Mouse (Mus musculus) liver, embryonic 13.5 days (tissue): ENCODE data around the gene Gm1604a. TPM values are rescaled to one million over a fixed set of nuclear protein-coding genes. Genes with fewer than 3 reads are reported as not detected.
A peak's percentile ranks its signal among the peaks of the same experiment; 100 is the strongest.
"Not testable (repeated sequence)": the region's sequence is repeated elsewhere in the genome, so short reads cannot be mapped to it uniquely, and the experiment has no call there.

Experiments used
- ATAC-seq: fragments of 200-750 bp; cut with Nextera tagmentation; 2 replicates; pipeline ENCODE4 v1.8.0; 2017; ENCODE audit warnings: low read depth, mild to moderate bottlenecking, moderate number of reproducible peaks, moderate library complexity
- DNase-seq: peaks from one replicate; pipeline ENCODE4 v3.0.0; 2022
- H3K27ac ChIP-seq: fragments of 300-500 bp; sonication (generic); 2 replicates; pipeline ENCODE4 v1.5.1; 2015; ENCODE audit warnings: moderate library complexity, mild to moderate bottlenecking, inconsistent platforms
- H3K27me3 ChIP-seq: fragments of 300-500 bp; sonication (generic); 2 replicates; pipeline ENCODE4 v1.6.1; 2015; ENCODE audit warnings: mild to moderate bottlenecking, inconsistent platforms
- H3K36me3 ChIP-seq: fragments of 300-500 bp; sonication (generic); 2 replicates; pipeline ENCODE4 v1.6.1; 2015; ENCODE audit warnings: mild to moderate bottlenecking, inconsistent platforms
- H3K4me1 ChIP-seq: fragments of 300-500 bp; sonication (generic); replicated peaks from 2 replicates; pipeline ENCODE4 v1.6.1; 2015; ENCODE audit warnings: inconsistent platforms
- H3K4me2 ChIP-seq: fragments of 300-500 bp; sonication (generic); 2 replicates; pipeline ENCODE4 v1.6.1; 2015; ENCODE audit warnings: inconsistent platforms, mild to moderate bottlenecking, moderate library complexity
- H3K4me3 ChIP-seq: fragments of 300-500 bp; sonication (generic); replicated peaks from 2 replicates; pipeline ENCODE4 v1.5.1; 2015; ENCODE audit warnings: mild to moderate bottlenecking, inconsistent platforms
- H3K9ac ChIP-seq: fragments of 300-500 bp; sonication (generic); 2 replicates; pipeline ENCODE4 v1.6.1; 2015; ENCODE audit warnings: mild to moderate bottlenecking, inconsistent platforms
- H3K9me3 ChIP-seq: fragments of 300-500 bp; sonication (generic); replicated peaks from 2 replicates; pipeline ENCODE4 v1.6.1; 2016; ENCODE audit warnings: inconsistent platforms
- WGBS: fragments of 180-500 bp; shearing (Covaris S2); methylation state at CpG from one replicate; pipeline ENCODE4 v1.1.7; 2015; ENCODE audit not compliant: insufficient replicate concordance; 5-methylcytosine and 5-hydroxymethylcytosine counted together
- polyA plus RNA-seq: library from polyadenylated mRNA; unstranded; fragments of >200 nt; fragmentation: Nextera tagmentation; extraction: Ambion mirVana; gene quantifications from 2 replicates; pipeline ENCODE4 v1.2.1, GENCODE M21; 2015

Gm1604a gene
- not detected in 2 replicates for polyA plus RNA-seq

- not testable (repeated sequence) for DNase-seq, H3K4me1 ChIP-seq, H3K9me3 ChIP-seq, H3K4me3 ChIP-seq, H3K4me2 ChIP-seq, H3K27me3 ChIP-seq, H3K9ac ChIP-seq, H3K36me3 ChIP-seq, ATAC-seq, H3K27ac ChIP-seq
- 25% methylated on average over 8 of the region's 14 CpGs for WGBS
Observed at GRCm38 (mm10) chr17:7025257-7025656, at the start of gene Gm1604a. Gm1604a (plus strand) TSS chr17:7025568.

DNA sequence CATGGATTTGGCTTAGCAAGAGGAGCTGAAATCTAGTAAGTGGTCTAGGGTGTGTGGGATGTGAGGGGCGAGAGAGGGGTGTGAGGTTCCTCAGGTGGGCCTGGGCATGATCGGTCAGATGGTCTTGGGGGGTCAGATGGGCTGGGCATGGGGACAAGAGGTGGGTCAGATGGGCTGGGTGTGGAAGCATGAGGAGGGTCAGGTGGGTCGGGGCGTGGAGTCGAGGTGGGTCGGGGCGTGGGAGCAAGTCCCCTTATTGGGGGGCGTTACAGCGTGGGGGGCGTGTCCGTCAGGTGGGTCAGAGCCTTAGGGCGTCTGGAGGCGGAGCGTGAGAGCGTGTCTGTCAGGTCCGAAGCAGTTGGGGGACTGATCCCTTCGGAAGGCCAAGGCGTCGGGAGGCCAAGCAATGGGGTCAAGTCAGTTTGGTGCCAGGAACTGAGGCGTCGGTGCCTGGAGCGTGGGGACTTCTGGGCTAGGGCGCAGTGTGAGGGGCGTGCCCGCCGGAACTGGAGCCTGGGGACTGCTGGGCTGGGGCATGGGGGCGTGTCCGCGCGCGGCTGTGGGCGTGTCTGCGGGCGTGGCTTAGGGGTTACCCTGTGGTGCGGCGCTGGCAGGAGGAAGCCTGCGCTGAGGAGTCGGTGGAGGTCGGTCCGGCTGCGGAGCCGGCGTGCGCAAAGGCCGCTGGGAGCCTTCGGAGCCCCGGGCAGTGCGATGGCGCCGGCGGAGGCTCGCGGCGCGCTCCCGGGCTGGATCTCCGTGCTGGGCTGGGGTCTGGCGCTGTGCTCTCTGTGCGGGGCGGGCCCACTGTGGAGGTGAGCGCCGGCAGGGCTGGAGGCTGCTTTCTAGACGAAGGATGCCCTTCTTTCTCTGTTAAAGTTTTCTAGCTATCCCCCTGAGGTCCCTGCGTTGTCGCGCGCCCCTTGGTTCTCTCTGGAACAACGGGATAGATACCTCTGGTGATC, 46.8 kb upstream of the Gm1604a start, which contains the start of gene Gm49721:
TSS of gene Gm49721 (plus strand) at position 618 of the 962 bp plus-strand sequence.
- H3K27me3 ChIP-seq, H3K4me1 ChIP-seq, H3K36me3 ChIP-seq, H3K9me3 ChIP-seq: not testable (repeated sequence)
- peak; percentile 68 for DNase-seq
- WGBS, result 2% methylated on average over 44 of the region's 68 CpGs
- H3K27ac ChIP-seq, result peak within 1 kb of the TSS; percentile 55; the same call in 1 of the 2 replicates
- peak within 1 kb of the TSS; percentile 67 for H3K4me3 ChIP-seq
- H3K4me2 ChIP-seq, result peak within 1 kb of the TSS; percentile 78
- ATAC-seq, result peak; percentile 98
- H3K9ac ChIP-seq, result peak within 1 kb of the TSS; percentile 75

DNA sequence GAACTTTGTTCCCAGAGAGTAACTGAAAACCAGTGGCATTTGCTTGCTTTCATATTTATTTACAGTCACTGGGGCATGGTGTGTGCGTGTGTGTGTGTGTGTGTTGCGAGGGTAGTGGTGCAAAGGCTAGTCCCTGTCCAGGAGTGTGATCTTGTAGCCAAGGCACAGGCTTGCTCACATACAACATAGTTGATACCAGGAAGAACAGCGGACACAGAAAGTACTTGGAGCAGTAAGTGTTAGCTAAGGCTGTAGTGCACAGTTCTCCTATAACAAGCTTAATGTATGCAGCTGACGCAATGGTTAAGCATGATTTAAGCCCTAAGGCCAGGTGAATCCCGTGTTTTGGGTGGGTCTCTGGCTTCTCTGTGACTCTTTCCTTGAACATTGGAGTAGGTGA, 46.0 kb upstream of the Gm1604a start:
- Histone ChIP-seq H3K9ac (peak overlapping the region; percentile 75), H3K4me3 (peak overlapping the region; percentile 67), H3K4me2 (peak overlapping the region; percentile 78)
- H3K9me3 ChIP-seq, H3K36me3 ChIP-seq, H3K4me1 ChIP-seq, H3K27ac ChIP-seq, H3K27me3 ChIP-seq, DNase-seq, ATAC-seq: not testable (repeated sequence)
- 20% methylated on average over 5 of the region's 5 CpGs for WGBS

DNA sequence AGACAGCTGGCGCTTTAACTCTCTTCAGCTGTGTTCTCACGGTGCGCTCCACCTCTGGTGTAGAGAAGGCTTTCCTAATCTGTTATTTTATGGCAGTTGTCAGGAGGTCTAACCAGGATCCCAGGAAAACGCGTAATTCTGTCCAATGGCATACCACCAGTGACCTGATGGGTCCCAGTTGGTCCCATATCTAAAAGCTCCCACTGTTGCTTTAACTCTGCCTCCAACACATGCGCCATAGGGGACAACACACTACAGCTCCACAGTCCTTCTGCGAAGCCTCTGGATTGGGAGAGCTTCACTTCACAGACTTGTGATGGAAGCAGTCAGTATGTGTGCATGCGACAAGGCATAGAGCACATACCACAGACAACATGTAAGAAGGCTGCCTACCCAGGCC, 45.2 kb upstream of the Gm1604a start:
- H3K4me2 ChIP-seq, H3K9me3 ChIP-seq, ATAC-seq, H3K4me3 ChIP-seq, H3K4me1 ChIP-seq, DNase-seq, H3K36me3 ChIP-seq, H3K27me3 ChIP-seq, H3K27ac ChIP-seq, H3K9ac ChIP-seq: not testable (repeated sequence)
- 85% methylated on average over 5 of the region's 8 CpGs for WGBS

GRCm38 (mm10) chr17:6986118-6986517, 39.2 kb upstream of the Gm1604a start:
- not testable (repeated sequence) for H3K36me3 ChIP-seq, H3K9ac ChIP-seq, H3K9me3 ChIP-seq, H3K27me3 ChIP-seq, H3K4me1 ChIP-seq, H3K27ac ChIP-seq, ATAC-seq, H3K4me3 ChIP-seq, DNase-seq, H3K4me2 ChIP-seq
- WGBS, result 90% methylated on average over 1 of the region's 1 CpGs

GRCm38 (mm10) chr17:6995504-6995903, 29.9 kb upstream of the Gm1604a start:
- H3K4me2 ChIP-seq, H3K4me1 ChIP-seq, H3K4me3 ChIP-seq, H3K36me3 ChIP-seq, DNase-seq, H3K9ac ChIP-seq, H3K27ac ChIP-seq, H3K9me3 ChIP-seq, H3K27me3 ChIP-seq: not testable (repeated sequence)
- WGBS, result no CpG with 5 or more reads among the region's 6 CpGs
- peak; percentile 34; the same call in 1 of the 2 replicates for ATAC-seq

- not testable (repeated sequence) for ATAC-seq, H3K27me3 ChIP-seq
- 62% methylated on average over 8 of the region's 8 CpGs for WGBS
Observed at GRCm38 (mm10) chr17:6996826-6997225, 28.5 kb upstream of the Gm1604a start.

GRCm38 (mm10) chr17:6997778-6998490, 27.4 kb upstream of the Gm1604a start:
- H3K9me3 ChIP-seq, H3K27me3 ChIP-seq, DNase-seq, H3K36me3 ChIP-seq, H3K4me2 ChIP-seq, ATAC-seq, H3K4me3 ChIP-seq, H3K4me1 ChIP-seq, H3K9ac ChIP-seq, H3K27ac ChIP-seq: not testable (repeated sequence)
- 70% methylated on average over 1 of the region's 7 CpGs for WGBS

More at GRCm38 (mm10) chr17:6996826-6997225, 28.5 kb upstream of the Gm1604a start:
- H3K9me3 ChIP-seq, H3K9ac ChIP-seq, H3K27ac ChIP-seq, DNase-seq, H3K4me1 ChIP-seq, H3K4me3 ChIP-seq, H3K36me3 ChIP-seq, H3K4me2 ChIP-seq: not testable (repeated sequence)

GRCm38 (mm10) chr17:7001790-7002585, 23.4 kb upstream of the Gm1604a start:
- H3K9ac ChIP-seq, H3K36me3 ChIP-seq, H3K27ac ChIP-seq, H3K4me2 ChIP-seq, ATAC-seq, H3K4me3 ChIP-seq, H3K9me3 ChIP-seq, DNase-seq, H3K27me3 ChIP-seq, H3K4me1 ChIP-seq: not testable (repeated sequence)
- WGBS, result 71% methylated on average over 9 of the region's 12 CpGs

DNA sequence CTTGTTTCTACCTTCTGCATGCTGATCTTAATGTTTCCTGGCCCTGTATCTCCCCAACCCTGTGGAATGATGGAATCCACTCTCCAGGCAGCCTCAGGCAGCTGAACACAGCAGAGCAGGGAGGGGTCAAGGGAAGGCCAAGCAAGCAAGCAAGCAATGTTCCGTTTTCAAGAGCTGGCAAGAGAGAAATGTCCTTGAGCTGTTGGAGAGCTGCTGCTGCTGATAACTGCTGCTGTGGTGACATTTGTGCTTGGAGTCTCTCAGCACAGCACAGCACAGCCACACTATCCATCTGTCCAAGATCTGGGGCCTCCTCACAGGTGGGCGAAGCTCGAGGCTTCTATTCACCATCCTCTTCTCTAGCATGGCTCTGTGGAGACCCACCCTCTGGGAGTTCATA, 22.0 kb upstream of the Gm1604a start:
- H3K9ac ChIP-seq, H3K27me3 ChIP-seq, H3K36me3 ChIP-seq, H3K27ac ChIP-seq, H3K4me2 ChIP-seq, H3K4me1 ChIP-seq, H3K4me3 ChIP-seq, DNase-seq, ATAC-seq, H3K9me3 ChIP-seq: not testable (repeated sequence)
- no CpG with 5 or more reads among the region's 3 CpGs for WGBS

- H3K4me2 ChIP-seq, ATAC-seq, DNase-seq, H3K36me3 ChIP-seq, H3K27me3 ChIP-seq, H3K9me3 ChIP-seq, H3K27ac ChIP-seq, H3K4me1 ChIP-seq, H3K9ac ChIP-seq, H3K4me3 ChIP-seq: not testable (repeated sequence)
- WGBS, result 33% methylated on average over 4 of the region's 4 CpGs
Observed at GRCm38 (mm10) chr17:7005646-7006045, 19.7 kb upstream of the Gm1604a start.
